Mouse (Mus musculus) yolk sac, embryonic 10.5 days (tissue): ENCODE data around the gene Supt6.
A peak's percentile ranks its signal among the peaks of the same experiment; 100 is the strongest.
"Not testable (repeated sequence)": the region's sequence is repeated elsewhere in the genome, so short reads cannot be mapped to it uniquely, and the experiment has no call there.

Source experiments
- DNase-seq: peaks from one replicate; pipeline ENCODE4 v3.0.0-alpha.2; 2017; ENCODE audit warnings: low spot score

Gene Supt6

DNA sequence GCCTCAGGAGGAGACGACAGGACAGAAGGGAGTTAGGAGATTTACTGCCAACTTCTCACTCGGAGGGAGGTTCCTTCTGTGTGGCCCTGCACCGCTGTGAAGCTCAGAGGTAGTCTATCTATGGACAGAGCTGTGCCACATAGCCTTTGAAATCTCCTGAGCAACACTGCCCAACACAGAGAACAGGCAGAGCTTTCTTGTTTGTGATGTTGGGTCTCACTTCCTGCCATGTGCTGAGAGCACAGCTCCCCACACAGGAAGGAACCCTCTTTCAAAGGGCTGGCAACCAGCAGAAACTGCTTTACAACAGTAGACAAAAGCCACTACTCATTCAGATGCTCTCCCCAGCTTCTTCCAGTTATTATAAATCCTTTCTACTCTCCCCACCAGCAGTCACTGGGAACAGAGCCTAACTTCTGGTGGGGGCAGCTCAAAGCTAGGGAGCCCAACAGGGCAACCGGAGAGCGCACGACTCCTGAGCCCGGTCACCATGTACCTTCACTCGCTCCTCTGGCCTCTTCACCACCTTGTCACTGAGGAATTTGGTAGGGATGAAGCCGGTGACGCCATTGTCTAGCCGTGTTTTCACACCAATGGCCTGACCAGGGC lies 30.0 kb downstream of the Supt6 start:
- DNase-seq = no peak

DNA sequence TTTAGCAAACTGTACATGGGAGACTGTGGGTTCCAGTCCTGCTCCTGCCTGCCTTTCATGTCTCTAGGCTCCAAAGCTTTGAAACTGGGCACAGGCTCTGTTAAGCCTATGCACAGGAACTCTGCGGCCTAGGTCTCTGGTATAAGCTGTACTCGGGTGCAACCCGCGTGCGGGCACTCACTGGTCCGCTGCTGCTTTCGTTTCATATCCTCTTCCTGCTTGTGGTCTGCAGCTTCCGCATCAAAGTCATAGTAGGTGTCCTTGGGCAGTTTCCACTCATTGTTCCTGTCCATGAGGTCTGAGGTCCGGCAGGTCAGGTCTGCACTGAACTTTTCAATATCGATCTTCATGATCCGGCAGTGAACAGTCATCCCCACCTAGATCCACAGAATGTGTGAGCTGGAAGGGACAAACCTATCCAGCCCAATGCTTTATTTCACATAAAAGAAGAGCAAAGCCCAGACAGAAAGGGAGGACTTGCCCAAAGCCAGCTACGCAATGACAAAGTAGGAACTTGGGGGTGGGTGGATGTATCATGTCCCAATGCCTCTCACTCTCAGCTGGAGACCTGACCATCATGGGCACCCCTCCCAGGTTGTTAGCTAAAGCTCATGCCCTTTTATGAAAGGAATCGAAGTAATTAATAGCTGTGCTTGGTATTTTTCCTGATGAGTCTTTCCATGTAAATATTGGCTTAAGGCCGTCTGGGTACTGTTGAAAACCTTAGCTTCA lies 32.5 kb downstream of the Supt6 start:
- DNase-seq = no peak

DNA sequence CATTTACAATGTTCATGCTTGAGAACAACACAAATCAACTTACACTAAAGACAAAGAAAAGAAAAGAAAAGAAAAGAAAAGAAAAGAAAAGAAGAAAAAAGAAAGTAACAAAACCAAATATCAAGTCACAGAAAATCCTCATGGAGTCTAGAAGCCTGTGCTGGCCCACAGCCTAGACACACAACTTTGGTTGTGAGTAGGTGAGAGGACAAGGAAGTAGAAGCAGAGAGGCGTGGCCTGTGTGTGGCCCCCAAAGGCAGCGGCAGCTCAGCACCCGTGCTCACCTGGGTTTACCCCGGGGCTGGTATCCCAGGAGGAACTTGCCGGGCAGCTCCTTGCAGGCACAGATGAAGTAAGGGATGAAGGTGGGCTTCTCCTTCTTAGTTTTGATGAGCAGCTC lies 34.3 kb downstream of the Supt6 start:
- no peak for DNase-seq

DNA sequence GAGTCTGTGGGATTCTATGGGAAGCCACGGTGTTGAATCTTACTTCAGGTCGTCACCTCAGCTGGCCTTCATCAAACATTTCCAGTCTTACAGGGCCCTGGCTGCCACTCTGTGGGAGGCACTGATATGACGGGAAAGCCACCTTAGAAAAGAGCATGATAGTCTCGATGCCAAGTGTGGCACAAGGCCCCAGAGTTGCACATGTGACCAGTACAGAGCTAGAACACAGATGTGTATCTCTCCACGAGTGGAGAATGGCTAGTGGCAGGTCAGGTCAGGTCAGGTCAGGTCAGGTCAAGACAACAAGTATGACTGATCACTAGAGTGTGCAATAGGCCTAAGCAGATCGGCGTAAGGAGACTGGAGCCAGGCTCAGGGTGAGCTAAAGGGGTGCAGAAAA lies 35.2 kb downstream of the Supt6 start:
- no peak for DNase-seq

DNA sequence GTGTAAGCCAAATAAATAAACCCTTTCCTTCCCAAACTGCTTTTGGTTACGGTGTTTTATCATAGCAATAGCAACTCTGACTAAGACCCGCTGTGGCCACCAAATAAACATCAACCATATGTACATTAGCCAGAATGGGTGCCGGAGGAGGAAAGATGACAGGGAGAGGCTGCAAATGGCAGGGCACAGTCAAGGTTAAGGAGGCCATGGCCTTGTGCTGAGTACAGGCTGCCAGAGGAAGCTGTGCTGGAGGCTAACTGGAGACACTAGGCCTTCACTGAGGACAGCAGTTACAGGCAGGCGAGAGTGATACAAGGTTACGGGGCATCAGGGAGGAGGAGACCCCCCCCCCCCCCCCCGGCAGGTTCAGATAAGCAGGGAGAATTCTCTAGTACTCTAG lies 35.9 kb downstream of the Supt6 start:
- DNase-seq = no peak

DNA sequence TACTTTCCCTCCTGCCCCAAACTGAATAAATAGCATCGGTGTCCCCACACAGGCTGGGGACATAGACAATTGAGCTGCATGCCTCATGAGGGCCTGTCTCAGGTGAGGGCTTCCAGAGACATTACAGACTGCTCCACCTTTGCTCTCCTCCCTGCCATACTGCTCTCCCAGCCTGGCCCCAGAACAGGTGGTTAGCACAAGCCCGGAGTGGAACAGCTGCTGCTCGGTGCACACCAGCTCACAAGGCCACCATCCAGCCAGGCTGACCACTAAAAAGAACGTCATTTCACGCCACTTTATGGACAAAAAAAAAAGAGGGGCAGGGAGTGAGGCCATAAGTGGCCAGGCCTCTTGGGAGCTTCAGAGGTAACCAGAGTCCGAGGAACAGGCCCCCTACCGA lies 38.6 kb downstream of the Supt6 start:
- no peak for DNase-seq

DNA sequence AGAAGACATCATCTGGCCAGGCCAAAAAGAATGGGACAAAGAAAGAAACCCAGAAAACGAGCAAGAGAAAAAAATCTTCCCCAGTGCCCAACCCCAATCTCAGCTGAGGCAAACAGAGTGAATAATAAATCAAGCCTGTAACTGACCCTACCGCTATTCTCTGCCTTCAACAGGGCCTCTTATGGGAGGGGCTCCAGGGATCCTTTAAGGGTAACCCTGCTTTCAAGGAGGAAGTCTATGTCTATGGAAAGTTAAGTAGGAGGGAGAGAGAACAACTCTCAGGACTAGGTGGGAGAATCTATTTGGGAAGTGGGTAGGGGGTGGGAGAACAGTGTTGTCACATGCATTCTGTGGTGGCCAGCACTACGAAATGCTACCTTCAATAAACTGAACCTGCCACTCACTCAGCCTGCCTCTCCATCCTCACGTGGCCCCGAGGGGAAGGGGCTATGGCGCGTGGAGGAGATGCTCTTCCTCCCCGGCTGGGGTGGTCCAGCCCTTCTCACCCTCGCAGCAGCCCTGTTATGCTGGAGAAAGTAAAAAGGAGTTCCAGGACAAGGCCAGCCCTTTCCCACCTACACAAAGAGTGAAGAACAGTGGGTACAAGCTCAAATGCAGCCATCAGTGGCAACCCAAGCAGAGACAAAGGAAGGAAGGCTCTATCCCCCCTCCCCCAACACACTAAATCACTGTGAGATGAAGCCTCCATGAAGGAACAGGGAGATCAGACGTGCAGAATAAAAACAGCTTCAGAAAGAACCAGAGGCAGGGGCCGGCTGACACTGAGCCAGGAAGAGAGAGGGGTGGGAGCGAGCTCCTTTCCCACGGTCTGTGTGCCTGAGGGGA lies 40.2 kb downstream of the Supt6 start:
- DNase-seq = no peak

DNA sequence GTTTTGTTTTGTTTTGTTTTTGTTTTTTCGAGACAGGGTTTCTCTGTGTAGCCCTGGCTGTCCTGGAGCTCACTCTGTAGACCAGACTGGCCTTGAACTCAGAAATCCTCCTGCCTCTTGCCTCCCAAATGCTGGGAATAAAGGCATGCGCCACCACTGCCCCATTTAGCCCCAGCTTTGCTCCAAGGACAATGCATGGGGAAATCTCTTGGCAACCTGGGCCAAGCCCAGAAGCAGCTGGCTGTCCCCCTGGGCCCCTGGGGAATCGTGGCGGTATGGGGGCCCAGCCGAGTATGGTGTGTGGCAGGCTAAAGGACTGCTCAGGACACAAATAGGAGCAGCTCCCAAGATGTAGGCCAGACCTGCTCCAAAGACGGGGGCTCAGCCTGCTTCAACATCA lies 41.5 kb downstream of the Supt6 start:
- DNase-seq = no peak

DNA sequence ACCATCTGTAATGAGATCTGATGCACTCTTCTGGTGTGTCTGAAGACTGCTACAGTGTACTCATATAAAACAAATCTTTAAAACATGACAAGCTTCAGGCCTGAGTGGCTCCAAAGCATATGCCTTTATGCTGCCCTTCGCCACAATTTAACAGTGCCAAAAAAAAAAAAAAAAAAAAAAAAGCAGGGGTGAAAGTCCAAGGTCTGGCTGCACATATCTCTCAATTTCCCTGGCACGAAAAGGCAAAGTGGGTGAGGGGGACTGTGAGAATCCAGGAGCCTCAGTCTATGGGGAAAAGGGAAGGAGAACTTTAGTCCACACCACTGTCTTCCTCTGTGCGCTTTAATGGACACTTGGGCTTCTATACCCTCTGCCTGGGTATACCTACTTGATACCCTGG lies 43.4 kb downstream of the Supt6 start:
- no peak for DNase-seq

DNA sequence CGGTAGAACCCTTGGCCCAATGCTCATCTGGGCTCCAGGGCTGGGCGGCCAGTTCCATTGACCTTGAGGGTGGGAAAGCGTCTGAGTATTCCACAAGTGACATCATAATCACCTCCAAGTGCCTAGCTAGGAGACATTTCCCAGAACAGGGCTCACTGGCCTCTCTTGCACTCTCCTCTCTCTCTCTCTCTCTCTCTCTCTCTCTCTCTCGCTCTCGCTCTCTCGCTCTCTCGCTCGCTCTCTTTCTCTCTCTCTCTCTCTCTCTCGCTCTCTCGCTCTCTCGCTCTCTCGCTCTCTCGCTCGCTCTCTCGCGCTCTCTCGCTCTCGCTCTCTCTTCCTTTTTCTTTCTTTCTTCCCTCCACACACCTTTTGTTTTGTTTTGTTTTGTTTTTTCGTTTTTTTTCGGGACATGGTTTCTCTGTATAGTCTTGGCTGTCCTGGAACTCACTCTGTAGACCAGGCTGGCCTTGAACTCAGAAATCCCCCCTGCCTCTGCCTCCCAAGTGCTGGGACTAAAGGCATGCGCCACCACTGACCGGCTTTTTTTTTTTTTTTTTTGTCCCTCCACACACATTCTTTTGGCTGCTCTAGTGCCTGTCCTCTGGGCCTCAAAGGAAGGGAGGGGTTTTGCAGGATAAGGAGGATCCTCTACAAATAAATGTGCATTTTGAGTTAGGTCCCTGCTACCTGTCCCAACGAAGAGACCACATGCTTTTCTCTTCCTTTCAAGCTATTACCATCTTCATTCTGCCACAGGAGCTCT lies 50.5 kb downstream of the Supt6 start:
- no peak for DNase-seq

DNA sequence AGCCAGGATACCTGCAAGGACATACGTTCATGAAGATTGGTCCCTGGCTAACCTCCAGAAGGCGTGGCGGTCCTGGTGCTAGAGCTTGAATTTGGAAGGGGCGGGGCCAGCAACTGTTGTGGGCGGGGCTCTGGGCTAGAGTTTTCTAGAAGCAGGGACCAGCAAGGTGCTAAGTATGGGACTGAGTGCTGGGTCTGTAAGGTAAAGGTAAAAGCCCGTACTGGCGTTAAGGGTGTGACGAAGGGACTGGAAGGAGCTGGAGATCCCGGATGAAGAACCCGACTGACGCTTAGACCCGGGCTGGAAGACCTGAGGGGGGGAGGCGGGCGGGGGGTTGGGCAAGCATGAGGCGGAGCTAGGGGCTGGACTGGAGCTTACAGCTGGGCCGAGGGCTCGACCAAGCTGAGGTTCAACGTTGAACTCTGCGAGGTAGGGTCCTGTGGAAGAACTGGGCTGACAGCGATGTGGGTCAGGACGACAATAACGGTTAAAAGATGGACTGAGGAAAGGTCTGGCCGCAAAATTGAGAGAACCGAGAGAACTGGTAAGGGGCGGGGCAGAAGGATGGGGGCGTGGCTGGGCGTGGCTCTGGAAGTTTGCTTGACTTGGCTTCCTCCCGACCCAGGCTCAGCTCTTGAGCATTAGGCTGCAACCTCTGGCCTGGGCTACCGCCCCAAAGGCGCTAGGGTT lies 51.2 kb downstream of the Supt6 start:
- peak; percentile 89 for DNase-seq

DNA sequence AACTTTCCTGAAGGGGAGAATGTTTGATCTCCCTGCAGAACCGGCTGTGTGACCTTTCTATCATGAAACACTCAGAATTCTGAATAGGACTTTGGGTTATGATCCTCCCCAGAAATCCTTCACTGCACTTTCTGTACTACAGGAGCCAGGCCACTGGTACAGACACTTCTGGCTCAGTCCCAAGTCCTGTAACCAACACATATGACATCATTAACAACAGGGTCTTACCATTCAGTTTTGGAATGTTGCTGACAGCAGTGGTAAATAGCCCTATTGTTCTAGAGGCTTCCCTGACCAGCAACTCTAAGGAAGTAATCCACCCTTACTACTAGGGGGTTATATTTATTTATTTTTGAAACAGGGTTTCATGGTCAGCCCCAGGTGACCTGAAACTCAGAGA lies 52.7 kb downstream of the Supt6 start, which contains the start of gene Proca1:
Gene Proca1 (plus strand): TSS at position 280 of the 400 bp plus-strand sequence.
- DNase-seq = no peak

DNA sequence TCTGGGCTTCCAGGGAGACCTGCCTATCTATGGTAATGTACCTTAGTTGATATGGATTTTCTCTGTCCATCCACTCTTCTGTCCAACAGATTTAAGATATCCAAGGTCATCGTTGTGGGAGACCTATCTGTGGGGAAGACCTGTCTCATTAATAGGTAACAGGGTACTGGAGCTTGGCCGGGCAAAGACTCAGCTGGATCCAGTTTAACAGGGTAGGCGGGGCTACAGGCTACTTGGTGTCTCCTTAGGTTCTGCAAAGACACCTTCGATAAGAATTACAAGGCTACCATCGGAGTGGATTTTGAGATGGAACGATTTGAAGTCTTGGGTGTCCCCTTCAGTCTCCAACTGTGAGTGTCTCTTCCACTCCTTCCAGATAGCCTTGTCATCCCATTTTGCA lies 55.7 kb downstream of the Supt6 start:
- no peak for DNase-seq

DNA sequence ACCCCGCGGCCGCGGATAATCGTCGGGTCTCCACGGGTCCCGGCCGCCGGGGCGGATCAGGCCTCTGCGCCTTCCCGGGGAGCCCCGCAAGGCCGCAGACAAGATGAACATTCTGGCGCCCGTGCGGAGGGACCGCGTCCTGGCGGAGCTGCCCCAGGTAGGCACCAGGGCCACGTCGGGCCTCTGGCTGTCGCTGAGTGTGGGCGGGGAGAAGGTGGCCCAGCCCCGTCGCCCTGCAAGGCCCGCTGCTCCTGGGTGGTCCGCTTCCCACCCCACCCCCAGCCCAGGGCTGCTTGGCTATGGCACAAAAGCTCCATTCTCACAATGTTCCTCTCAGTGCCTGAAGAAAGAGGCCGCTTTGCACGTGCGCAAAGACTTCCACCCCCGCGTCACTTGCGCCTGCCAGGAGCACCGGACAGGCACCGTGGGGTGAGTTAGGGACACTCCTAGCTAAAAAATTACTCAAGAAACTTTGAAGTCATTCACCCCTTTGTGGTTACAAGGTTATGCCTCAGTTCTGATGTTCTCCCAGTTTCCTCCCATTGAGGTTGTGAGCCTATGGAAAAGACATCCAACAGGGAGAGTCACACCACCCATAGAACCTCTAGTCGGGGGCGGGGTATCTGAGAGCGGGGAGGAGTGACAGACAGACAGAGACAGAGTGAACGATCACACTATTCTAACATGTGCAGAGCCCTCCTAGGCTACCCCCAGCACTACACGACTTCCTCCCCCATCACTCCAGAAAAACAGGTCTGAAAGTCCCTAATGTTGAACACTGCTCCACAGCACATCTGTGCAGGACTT lies 56.4 kb downstream of the Supt6 start:
- DNase-seq = peak; percentile 83

DNA sequence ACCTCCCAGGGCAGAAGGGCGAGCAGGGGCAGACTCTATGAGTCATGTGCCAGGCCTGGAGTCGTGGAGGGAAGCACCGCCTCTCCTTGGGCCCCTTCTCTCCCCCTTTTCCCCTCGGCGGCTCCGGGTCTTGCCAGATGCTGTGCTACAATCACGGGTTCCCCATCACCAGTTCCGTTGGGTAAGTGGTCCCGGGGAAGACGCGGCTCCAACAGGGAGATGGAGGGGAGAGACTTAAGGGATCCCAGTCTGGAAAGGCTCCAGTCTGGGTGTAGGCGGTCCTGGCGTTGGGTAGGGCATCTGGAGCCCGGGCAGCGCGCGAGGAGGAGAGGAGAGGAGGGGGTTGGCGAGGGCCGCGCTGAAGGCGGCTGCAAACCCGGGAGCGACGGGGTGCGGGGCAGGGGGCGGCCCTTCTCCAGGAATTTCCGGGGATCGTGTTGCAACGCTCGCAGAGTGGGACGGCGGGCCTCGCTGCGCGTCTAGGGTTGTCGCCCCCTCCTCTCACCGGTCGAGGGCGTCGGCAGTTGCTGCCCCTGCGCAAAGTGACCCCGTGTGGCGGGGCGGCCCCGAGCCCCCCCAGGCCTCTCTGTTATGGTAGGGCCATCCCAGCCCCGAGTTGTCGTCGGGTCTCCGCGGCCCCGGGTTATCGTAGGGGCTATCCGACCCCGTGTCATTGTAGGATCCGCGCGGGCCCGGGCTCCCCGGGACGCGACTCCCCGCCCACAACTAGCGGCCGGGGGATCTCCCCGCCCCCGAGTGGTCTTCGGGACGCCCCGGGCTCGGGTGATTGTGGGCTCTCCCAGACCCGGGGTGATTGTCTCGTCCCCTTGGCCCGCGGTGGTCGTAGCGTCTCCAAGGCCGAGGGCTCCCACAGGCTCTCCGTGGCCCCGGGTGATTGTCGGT lies 57.2 kb downstream of the Supt6 start, which contains the start of gene Rab34:
Gene Rab34 (plus strand): TSS at position 100 of the 903 bp plus-strand sequence.
- DNase-seq = peak; percentile 88

DNA sequence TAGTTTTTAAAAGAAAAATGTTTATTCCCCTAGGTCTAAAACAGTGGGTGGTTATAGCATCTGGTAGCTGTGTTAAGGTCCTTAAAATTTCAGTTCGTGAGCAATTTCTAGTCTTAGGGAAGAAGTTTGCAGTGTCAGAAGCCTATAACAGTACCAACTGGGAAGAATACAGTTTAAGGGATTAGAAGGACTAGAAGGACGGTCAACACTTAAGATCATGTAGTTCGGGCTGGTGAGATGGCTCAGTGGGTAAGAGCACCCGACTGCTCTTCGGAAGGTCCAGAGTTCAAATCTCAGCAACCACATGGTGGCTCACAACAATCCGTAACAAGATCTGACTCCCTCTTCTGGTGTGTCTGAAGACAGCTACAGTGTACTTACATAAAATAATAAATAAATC lies 61.1 kb downstream of the Supt6 start:
- DNase-seq = not testable (repeated sequence)

DNA sequence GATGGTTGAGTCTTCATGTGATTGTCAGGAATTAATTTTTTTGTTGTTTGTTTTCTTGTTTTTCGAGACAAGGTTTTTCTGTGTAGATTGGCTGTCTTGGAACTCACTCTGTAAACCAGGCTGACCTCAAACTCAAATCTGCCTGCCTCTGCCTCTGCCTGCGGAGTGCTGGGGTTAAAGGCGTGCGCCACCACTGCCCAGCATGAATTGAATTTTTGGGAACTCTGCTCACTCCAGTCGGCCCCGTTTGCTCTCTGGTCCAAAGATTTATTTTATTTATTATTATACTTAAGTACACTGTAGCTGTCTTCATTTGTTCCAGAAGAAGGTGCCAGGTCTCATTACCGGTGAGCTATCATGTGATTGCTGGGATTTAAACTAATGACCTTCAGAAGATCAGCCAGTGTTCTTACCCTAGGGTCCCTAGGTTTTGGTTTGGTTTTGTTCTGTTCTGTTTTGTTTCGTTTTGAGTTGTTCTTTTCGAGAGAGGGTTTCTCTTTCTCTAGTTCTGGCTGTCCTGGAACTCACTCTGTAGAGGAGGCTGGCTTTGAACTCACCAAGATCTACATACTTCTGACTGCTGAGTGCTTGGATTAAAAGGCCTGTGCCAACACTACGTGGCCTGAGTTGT lies 61.8 kb downstream of the Supt6 start:
- DNase-seq = no peak

DNA sequence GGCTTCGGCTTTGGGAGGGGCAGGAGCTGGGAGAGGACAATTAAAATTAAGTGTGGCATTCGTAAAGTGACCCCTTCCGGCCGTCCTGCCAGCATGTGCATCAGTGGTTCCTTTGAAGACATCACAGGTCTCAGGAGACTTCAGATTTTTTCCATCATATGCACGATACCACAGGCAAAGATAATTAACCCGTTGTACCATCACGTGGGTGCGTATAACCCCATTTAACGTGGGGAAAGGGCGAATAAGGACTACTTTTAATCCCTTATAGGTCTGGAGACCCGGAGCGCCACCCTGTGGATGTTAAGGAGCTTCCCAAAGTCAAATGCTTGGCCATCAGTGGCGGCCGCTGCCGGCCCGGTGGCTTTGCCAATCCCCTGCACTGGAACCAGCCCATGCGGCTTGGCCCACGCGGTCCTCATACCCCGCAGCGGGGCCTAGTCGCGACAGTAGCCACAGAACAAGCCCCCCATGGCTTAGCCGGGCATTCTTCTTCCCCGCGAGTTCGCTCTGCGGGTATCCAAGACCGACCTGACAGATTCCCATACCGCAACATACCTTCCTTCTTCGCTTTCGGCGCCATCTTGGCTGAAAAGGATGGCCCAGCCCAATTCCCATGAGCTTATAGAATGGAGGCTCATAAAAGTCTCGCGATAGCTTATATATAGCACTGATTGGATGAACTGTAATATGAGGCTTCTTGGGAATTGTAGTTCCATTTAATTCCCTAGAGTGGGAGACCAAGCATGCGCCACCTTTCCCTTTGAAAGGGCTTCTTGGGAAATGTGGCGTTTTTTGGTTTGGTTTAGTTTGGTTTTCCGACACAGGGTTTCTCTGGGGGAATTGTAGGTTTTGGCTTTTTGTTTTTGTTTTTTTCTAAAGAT lies 62.6 kb downstream of the Supt6 start, which contains the start of gene Rpl23a:
Gene Rpl23a (minus strand): TSS at position 624 of the 884 bp plus-strand sequence.
- DNase-seq = peak; percentile 93
